Mouse (Mus musculus) frontal cortex, postnatal 10 days (tissue): ENCODE results near the gene Ptpn9.

Experiments used
- DNase-seq, 2 experiments: peaks; one replicate each; pipeline ENCODE4 v3.0.0; 2022; ENCODE audit warnings: low spot score in 2 of 2, mixed read lengths in 1 of 2

The Ptpn9 gene

DNA sequence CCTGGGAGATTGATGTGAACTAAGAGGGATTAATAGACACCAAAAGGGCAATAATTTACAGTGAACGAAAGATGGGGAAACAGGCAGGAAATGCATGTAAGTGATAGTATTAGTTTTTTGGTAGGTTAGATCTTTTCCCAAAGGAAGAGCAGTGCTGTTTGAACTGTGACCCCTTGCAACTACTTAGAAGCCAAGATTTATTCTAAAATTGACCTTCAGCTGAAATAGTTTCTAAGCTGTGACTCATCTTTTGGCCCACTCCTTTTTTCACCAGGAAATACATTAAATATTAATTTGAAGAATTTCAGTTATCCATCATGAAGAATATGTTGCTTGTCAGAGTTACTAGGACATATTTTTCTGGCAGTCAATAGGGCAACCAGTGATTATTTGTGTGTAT is 19.0 kb downstream of the Ptpn9 start:
- no peak for DNase-seq

DNA sequence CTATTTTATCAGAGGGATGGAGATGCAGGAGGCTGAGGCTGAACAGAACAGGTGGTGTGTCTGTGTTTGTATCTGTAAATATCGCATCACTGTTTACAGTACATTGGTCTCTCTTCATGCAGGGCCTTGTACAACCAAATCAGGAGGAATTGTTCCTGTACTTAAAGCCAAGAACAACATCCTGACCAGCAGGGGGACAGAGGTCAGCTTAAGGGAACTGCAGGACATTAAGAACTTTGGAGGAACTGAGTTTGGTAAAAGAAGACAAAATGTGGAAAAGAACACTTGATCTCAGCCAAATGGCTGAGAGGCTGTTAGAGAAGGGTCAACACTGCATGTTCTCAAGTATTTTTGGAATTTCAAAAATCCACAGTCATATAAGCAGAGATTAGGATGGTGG is 20.0 kb downstream of the Ptpn9 start:
- no peak for DNase-seq

DNA sequence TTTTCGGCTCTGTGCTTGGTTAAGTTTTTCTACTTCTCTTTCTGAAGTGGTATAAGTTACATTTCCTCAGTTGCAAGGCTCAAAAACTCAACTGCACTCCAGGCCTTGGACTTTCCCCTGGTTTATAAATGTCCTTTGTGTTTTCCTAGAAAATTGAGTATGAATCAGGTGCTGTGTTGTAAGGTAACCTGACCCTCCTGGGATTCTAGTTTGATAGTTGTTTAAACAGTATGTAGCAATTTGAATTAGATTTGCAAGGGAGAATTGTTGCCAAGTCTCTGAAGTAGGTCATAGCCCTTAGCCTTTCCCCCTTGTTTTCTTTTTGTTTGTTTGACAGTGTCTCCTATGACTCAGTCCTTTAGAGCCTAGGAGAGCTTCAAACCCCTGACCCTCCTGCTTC is 22.9 kb downstream of the Ptpn9 start:
- no peak for DNase-seq

DNA sequence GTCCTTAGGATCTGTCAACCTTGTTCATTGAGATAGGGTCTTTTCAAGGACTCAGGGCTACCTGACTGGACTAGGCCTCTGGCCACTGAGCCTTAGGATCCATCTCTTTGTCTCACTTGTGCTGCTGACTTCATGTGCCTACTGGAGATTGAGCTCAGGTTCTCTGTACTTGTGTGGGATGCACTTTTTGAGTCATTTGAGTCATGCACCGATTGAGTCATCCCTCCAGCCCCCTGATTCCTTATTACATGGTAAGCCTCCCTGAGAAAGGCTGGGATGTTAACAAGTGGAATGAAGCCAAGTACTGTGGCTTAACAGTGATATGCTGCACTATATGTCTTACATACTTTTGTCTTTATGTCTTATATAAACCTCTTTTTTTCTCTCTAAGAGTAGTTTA is 37.0 kb downstream of the Ptpn9 start:
- no peak for DNase-seq

DNA sequence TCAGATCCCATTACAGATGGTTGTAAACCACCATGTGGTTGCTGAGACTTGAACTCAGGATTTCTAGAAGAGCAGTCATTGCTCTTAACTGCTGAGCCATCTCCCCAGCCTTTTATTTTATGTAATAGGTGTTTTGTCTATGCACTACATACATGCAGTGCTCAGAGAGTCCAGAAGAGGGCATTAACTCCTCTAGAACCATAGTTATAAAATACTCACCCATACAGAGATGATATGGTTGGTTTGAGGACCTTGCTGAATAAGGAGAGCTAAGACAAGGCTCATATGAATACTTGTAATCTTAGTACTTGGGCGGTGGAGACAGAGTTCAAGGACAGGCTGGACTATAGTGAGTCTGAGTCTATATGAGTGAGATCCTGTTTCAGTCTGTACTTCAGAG is 61.5 kb downstream of the Ptpn9 start:
- peak in 1 of 2 experiments; percentile 22 for DNase-seq

DNA sequence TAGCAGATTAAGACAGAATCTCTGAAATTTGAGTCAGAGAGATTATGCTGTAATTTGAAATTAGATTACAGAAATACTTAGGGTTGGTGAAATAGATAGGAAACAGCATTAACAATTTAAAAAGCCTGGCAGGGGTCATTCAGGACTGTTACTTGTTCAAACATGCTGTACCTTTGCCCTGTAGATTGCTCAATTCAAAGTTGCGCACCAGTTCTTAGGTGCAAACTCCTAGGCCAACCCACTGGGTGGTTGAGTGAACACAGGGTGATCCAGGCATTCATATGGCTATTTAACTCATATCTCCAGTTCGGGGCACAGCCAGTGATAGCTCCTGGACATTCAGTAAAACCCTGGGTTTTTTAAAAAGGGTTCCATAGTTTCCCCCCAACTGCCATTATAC is 69.4 kb downstream of the Ptpn9 start:
- no peak for DNase-seq

DNA sequence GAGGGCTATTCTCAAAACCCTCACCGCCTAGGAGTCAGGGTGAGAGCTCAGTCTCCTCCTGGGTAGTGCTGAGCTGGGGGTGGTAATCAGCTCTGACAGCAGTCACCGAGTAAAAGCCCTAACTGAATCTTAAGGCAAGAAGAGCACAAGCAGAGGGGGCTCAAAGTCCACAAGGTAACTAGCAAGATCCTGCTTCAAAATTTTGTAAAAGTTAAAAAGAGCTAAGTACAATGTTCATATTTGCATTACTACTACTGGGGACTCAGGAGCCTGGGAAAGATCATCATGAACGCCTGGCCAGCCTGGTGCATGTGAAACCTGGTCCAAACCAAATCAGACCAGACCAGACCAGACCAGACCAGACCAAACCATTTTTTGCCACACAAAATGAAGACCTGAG is 73.5 kb downstream of the Ptpn9 start:
- no peak for DNase-seq

DNA sequence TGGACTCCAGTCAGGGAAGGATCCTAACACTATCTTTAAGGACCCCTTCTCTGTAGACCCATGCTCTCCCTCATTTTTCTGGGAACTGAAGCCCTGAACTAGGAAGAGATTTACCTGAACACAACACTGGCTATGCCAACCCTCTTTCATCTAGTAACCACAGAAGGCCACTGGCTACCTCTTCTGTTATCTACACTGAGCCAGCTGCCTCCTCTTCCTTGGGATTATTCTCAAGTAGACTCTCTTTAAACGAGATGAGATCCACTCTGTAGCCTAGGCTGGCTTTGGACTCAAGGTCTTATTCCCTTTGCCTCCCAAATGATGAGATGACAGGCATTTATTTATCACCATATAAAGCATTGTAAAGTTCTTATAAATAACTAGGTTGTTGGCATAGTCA is 75.5 kb downstream of the Ptpn9 start:
- DNase-seq = no peak

DNA sequence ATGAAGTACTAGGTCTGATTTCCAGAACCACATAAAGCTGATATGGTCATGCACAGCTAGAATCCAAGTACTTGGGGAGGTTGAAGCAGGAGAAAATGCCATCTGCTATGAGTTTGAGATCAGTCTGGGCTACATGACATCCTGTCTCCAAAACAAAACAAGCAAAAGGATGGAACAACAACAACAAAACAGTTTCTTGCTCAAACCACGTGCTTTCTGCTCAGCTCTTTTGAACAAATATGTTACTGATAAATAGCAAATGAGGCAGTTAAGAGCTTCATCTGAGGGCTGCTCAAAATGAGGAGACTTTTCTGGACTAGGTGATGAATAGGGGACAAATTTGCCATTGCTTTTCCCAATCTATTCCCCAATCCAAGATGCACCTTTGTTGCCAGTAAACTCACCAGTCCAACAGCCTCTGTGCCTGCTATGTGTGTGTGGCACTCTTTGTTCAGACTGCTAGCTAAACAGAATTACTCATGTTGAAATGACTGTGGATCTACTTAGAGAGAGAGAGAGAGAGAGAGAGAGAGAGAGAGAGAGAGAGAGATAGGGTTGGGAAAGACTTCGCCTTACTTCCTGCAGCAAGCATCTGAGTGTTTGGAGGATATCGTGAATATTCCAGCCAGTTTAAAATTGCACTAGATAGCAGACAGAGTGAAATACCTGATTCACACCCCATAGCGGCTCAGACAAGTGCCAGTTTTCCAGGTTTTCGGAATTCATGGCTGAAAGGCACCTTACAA is 76.2 kb downstream of the Ptpn9 start:
- DNase-seq = no peak

DNA sequence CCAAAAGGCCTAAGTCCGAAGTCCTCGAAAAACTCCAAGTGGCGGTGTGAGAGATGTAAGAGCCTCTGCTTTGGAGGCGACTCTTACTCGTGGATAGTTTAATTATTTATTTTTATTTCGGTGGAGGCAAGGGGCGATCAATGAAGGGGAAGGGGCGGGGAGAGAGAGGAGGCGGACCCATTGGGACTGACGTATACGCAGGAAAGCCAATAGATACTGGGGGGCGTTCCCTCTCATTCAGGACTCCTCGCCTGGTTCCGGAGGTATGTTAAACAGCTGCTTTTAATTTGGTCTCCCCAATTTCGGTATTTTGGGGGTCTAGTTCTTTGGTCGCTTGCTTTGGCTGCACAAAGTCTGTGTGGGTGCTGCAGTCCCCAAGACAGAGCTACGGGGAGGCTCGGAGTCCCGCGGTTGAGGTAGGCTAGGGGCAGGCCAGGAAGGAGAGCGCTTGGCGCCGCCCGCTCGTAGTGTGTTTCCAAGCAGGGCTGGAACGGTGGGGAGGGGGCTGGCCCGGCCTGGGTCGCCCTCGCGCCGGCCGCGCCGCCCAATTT is 77.2 kb downstream of the Ptpn9 start, which contains the start of gene Sin3a:
TSS of gene Sin3a (plus strand) at position 240 of the 551 bp plus-strand sequence.
- DNase-seq = peak; percentile 57 to 71

DNA sequence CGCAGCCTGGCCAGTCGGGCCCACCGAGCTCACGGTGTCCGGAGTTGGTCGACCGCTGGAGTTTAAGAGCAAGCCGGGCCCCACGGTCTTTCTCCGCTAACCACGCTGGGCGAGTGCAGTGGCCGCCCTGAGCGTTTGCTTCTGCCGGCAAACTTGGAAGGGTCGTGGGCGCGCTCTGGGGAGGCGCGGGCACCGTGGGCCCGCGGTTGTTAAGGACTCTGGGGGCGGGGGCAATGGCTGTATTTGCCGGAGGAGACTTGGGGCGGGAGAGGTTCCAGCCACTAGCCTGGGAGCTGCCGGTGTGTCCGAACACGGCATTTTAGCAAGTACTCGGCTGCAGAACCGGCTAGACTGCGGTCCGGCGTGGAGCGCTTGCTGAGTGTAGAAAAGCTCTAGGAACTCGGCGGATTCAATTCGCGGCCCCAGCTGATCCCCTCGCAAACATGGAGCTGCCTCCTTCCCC is 77.8 kb downstream of the Ptpn9 start:
- DNase-seq = no peak

DNA sequence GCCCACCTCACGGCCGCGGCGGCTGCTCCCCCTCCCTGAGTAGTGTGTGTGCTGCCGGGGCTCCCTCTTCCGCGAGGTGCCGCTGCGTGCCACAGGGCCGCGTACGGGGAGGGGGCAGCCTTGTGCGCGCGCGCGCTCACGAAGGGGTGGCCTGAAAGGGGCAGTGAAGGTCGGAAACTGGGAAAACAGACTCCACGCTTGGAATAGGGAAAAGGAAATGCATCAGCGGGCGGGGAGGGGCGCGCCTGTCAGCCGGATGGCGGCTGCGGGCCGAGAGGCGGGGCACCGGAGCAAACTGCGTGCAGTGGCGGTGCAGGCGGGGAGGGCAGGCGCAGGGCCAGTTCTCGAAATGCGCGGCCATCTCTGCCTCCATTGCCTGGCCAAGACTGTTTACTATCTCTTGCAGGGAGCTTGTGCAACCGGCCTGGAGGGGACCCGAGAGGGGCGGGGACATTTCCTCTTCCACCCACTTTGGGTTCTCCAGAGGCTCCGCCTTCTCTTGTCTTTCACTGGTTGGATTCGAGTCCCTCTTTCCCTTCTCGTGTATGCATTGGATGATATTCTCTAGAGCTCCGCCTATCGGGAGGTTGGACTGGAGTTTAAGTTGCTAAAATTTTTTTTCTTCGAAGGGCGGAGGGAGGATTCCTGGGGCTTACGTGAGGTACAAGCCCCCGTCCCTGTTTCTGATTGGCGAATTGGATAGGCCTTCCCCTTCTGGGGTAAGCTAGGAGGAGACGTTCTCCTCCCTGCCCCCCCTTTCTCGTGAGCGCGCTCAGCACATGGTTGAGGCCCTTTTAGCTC is 78.5 kb downstream of the Ptpn9 start:
- DNase-seq = peak; percentile 94 to 99

DNA sequence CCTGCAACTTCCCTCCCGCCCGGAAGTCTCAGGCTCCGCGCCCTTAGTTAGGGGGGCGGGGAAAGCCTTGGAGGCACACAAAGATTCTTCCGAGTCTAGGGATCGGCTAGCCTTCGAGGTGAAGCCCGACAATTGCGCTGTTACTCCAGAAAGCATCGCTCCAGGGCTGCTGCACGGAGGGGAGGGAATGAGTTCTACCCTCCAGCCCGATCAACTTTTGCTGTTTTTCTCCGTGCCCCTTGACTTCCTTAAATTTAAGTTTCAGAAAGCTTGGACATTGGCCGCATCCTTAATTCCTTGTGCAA is 79.0 kb downstream of the Ptpn9 start:
- DNase-seq = no peak

DNA sequence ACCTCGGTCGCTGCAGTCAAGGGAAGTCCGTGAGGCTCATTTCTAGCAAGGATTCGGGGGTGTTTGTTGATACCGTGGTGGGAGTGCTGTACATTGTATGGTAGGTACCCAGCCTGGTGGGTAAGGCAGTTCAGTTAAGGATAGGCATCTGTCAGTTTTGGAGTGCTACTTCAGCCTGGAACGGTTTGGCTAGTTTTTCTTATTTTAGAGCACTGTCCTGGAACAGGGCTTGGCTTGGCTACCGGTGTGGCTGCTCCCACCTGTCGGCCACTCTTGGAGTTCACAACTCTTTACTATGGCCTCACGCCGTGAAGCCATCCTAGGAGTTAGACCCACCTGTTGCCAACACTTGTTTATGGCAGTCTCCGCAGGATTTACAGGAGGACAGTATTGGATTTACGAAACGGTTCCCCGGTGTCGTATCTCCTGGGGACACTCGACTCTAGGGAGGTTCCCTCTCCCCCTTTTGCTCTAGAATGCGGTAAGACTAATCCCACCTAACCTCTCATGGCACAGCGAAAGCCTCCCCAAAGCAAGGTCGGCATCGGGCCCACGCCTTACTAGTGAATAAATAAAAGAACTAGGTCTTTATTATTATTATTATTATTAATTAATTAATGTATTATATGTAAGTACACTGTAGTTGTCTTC is 79.6 kb downstream of the Ptpn9 start:
- DNase-seq = peak; percentile 20 to 21

DNA sequence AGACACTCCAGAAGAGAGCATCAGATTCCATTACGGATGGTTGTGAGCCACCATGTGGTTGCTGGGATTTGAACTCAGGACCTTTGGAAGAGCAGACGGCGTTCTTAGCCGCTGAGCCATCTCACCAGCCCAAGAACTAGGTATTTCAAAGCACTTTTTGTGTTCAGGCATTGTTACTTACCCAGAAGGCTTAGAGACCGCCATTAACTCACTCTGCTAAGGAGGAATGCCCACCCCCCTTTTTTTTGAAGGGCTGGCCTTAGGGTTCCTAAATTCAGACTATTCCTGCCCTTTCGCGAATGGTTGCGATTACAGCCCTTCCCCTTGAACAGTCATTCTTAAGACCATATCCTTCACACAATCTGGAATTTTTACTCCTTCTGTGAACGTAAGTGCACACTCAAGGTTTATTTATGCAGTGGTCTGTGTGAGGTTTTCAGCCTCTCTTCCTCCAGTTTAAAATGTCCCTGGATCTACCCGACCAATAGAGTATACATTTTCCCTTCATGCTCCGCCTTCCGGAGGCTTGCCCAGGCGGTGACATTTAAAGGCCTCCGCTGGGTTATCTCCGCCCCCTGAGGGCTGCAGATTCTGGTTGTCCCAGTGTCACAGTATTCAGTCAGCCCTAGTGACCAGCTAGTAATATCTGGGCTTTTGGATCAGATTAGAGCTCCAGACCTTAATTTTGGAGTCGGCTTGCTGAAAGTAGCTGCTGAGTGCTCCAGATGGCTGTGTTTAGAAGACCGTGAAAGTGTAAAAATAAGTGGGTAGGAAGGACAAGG is 80.3 kb downstream of the Ptpn9 start:
- DNase-seq = peak; percentile 59 to 64

DNA sequence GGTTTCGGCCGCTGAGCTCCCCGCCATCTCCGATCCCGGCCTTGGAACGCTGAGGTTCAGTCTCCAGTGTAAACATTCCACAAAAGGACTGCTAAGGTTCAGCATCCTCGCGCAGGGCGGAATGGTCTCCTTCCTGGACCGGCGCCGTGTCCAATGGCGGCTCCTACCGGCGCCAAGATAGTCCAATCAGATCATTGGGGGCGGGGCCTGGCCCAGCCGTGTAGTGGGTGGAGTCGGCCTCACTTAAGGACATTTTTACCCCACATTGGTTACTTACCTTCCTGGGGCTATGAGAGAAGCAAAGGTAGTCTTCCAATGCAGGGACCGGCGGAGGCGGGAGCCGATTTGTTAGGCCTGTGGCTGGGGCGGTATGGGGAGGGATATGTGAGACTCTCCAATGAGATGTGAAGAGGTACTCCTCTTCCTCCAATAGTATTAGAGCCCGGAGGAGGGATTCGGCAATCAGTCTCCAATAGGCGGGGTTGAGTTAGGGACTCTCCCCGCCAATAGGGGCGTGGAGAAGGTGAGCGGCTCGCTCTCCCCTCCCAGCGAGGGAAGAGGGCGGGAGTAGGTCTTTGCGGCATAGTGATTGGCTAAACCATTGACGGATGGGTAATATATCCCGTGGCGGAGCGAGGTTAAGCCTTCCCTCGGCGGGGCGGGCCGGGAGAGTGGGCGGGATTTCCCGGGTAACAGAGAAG is 81.1 kb downstream of the Ptpn9 start:
- peak; percentile 98 to 99 for DNase-seq

DNA sequence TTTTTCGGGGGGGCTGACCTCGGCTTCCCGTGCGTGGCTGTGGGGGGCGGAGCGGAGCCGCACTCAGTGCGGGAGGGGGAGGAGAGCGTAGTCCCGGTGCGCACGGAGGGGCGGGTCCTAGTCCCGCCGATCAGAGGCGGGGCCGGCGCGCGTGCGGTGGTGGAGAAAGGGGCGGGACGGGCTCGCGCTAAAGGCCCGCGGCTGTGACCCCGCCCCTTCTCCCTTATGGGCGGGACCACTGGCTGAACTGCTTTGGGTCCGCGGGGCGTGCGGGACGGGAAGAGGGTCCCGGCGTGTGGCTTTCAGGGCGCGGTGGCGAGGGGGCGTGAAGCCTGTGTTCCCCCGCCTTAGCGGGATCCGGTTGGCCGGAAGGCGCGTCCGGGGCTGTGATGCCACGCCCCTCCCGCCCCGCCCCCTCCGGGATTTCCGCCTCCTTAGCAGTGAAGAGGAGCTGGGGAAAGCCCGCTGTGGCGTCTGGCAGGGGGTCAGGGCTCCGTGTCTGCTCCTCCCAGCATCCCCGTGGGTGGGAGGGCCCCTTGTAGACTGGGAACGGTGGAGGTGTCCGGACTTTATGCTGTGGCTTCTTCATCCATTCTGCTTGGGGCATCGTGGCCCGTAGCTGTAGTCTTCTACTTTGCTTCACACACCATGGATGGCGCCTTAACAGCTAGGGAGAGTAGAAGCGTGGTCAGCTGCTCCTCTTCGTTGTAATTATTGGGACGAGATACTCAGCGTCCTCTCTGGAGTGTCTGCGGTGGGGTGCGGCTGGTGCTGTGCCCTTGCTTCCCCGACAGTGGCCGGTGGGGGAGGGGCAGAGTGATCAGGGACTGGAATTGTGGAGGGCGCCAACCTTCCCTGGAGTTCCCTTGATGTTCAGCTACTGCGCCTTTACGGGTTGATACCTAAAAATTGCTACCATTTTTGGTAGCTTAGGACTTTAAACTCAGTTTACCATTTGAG is 82.3 kb downstream of the Ptpn9 start:
- peak; percentile 85 to 90 for DNase-seq

DNA sequence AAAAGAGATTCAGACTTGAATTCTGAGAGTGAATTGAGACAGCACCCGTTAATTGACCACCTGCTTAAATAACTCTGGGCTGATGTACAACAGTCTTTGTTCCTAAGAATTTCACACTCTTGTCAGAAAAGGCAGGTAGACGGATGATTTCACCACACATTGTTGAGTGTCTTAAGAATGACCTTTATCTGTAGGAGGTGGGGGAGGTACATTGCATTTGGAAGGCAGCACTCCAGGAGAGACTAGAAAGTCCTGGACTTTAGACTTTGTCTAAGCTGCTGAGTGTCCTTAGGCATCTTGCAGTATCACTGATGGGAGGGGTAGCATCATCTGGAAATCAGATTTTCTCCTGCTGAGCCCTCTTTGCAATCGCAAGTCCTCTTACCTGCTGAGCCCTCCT is 87.5 kb downstream of the Ptpn9 start:
- no peak for DNase-seq
